Mouse (Mus musculus) lung, postnatal 0 days (tissue): ENCODE results near the gene Thsd7a. TPM values are rescaled to one million over a fixed set of nuclear protein-coding genes. Genes with fewer than 3 reads are reported as not detected.

Experiments used
- ATAC-seq: fragments of 200-750 bp; cut with Nextera tagmentation; 2 replicates; pipeline ENCODE4 v1.8.0; 2017; ENCODE audit warnings: moderate library complexity
- DNase-seq: peaks from one replicate; pipeline ENCODE4 v3.0.0-alpha.2; 2016; ENCODE audit warnings: low spot score
- H3K27ac ChIP-seq: fragments of 300-500 bp; sonication (generic); 2 replicates; pipeline ENCODE4 v1.5.1; 2014; ENCODE audit warnings: antibody characterized with exemption, mild to moderate bottlenecking, low read length, mixed read lengths
- H3K27me3 ChIP-seq: fragments of 300-500 bp; sonication (generic); replicated peaks from 2 replicates; pipeline ENCODE4 v1.6.1; 2014; ENCODE audit warnings: low read length, mixed read lengths; ENCODE audit not compliant: insufficient read depth
- H3K36me3 ChIP-seq: fragments of 300-500 bp; sonication (generic); 2 replicates; pipeline ENCODE4 v1.6.1; 2014; ENCODE audit warnings: low read length, mixed read lengths; ENCODE audit not compliant: insufficient read depth
- H3K4me1 ChIP-seq: fragments of 300-500 bp; sonication (generic); 2 replicates; pipeline ENCODE4 v1.6.1; 2014; ENCODE audit warnings: antibody characterized with exemption, low read depth, low read length, mixed read lengths; ENCODE audit not compliant: insufficient read depth
- H3K4me2 ChIP-seq: fragments of 300-500 bp; sonication (generic); replicated peaks from 2 replicates; pipeline ENCODE4 v1.6.1; 2014; ENCODE audit warnings: low read depth, mild to moderate bottlenecking, low read length, moderate library complexity, mixed read lengths
- H3K4me3 ChIP-seq: fragments of 300-500 bp; sonication (generic); 2 replicates; pipeline ENCODE4 v1.5.1; 2014; ENCODE audit warnings: low read depth, low read length
- H3K9ac ChIP-seq: fragments of 300-500 bp; sonication (generic); replicated peaks from 2 replicates; pipeline ENCODE4 v1.6.1; 2014; ENCODE audit warnings: low read depth, mild to moderate bottlenecking
- H3K9me3 ChIP-seq: fragments of 300-500 bp; sonication (generic); 2 replicates; pipeline ENCODE4 v1.6.1; 2016; ENCODE audit warnings: low read length, mixed read lengths
- CTCF ChIP-seq: IDR thresholded peaks from 2 replicates; pipeline ENCODE4 v1.5.1; 2016; ENCODE audit warnings: antibody characterized with exemption, mild to moderate bottlenecking
- EP300 ChIP-seq: IDR thresholded peaks from 2 replicates; pipeline ENCODE4 v1.6.1; 2016; ENCODE audit warnings: antibody characterized with exemption, mild to moderate bottlenecking, control low read depth
- WGBS: fragments of 180-500 bp; shearing (Covaris S2); extraction: QIAGEN DNeasy Blood & Tissue Kit; methylation state at CpG from one replicate; pipeline ENCODE4 v1.1.7; 2014; 5-methylcytosine and 5-hydroxymethylcytosine counted together
- polyA plus RNA-seq: library from polyadenylated mRNA; unstranded; fragments of >200 nt; fragmentation: Nextera tagmentation; extraction: Ambion mirVana; gene quantifications from 2 replicates; pipeline ENCODE4 v1.2.1, GENCODE M21; 2015

The Thsd7a gene
- polyA plus RNA-seq, 1 experiment from 2014 or later = 2.8 TPM

- Histone ChIP-seq H3K4me3 (no peak overlapping the region), H3K9me3 (no peaks in the 10 kb centered on the region), H3K4me2 (no peak overlapping the region), H3K4me1 (no peaks in the 10 kb centered on the region), H3K27ac (no peak overlapping the region), H3K36me3 (no peaks in the 10 kb centered on the region), H3K9ac (no peak overlapping the region), H3K27me3 (no peaks in the 10 kb centered on the region)
- ATAC-seq (no peak), DNase-seq (no peak)
- 67% methylated on average over 3 of the region's 3 CpGs for WGBS
- TF ChIP-seq CTCF (no peak), EP300 (no peak)
Measured at GRCm38 (mm10) chr6:12542496-12542895, 206.7 kb downstream of the Thsd7a start.

- no peak overlapping the region for H3K4me3 ChIP-seq
- no peak overlapping the region for H3K4me2 ChIP-seq
Measured at GRCm38 (mm10) chr6:12519121-12519520, 230.1 kb downstream of the Thsd7a start.

GRCm38 (mm10) chr6:12518283-12518903 lies 230.8 kb downstream of the Thsd7a start:
- ATAC-seq (no peak), DNase-seq (no peak)
- WGBS = 84% methylated on average over 9 of the region's 9 CpGs
- Histone ChIP-seq H3K27ac (no peak overlapping the region), H3K36me3 (no peaks in the 10 kb centered on the region), H3K4me2 (no peak overlapping the region), H3K4me3 (no peak overlapping the region), H3K4me1 (no peaks in the 10 kb centered on the region), H3K9ac (no peak overlapping the region), H3K27me3 (no peaks in the 10 kb centered on the region), H3K9me3 (no peaks in the 10 kb centered on the region)
- TF ChIP-seq EP300 (no peak), CTCF (no peak)

More at GRCm38 (mm10) chr6:12519121-12519520, 230.1 kb downstream of the Thsd7a start:
- no peak for TF ChIP-seq CTCF
- ATAC-seq (no peak), DNase-seq (no peak)
- Histone ChIP-seq H3K9me3 (no peaks in the 10 kb centered on the region), H3K4me1 (no peaks in the 10 kb centered on the region), H3K27me3 (no peaks in the 10 kb centered on the region), H3K36me3 (no peaks in the 10 kb centered on the region), H3K9ac (no peak overlapping the region), H3K27ac (no peak overlapping the region)

GRCm38 (mm10) chr6:12517726-12518125 lies 231.5 kb downstream of the Thsd7a start:
- no peak overlapping the region for H3K4me2 ChIP-seq
- no peak for TF ChIP-seq EP300
- TF ChIP-seq CTCF = no peak
- no peak for ATAC-seq
- H3K9me3 ChIP-seq = no peaks in the 10 kb centered on the region
- DNase-seq = no peak
- H3K36me3 ChIP-seq = no peaks in the 10 kb centered on the region
- H3K4me1 ChIP-seq = no peaks in the 10 kb centered on the region
- no peak overlapping the region for H3K9ac ChIP-seq
- no peak overlapping the region for H3K4me3 ChIP-seq
- no peak overlapping the region for H3K27ac ChIP-seq
- no peaks in the 10 kb centered on the region for H3K27me3 ChIP-seq

GRCm38 (mm10) chr6:12506877-12507276 lies 242.3 kb downstream of the Thsd7a start:
- no peak overlapping the region for H3K9ac ChIP-seq
- DNase-seq = peak; percentile 22
- TF ChIP-seq CTCF (no peak), EP300 (no peak)
- H3K27ac ChIP-seq = no peak overlapping the region
- no peaks in the 10 kb centered on the region for H3K36me3 ChIP-seq
- no peak for ATAC-seq
- H3K4me1 ChIP-seq = no peaks in the 10 kb centered on the region
- H3K27me3 ChIP-seq = no peaks in the 10 kb centered on the region
- no peaks in the 10 kb centered on the region for H3K9me3 ChIP-seq
- H3K4me2 ChIP-seq = no peak overlapping the region
- no peak overlapping the region for H3K4me3 ChIP-seq
- 61% methylated on average over 2 of the region's 2 CpGs for WGBS

- no peak overlapping the region for H3K4me3 ChIP-seq
- 76% methylated on average over 7 of the region's 7 CpGs for WGBS
- H3K4me1 ChIP-seq = no peaks in the 10 kb centered on the region
- TF ChIP-seq EP300 (no peak), CTCF (no peak)
- H3K9me3 ChIP-seq = no peaks in the 10 kb centered on the region
- no peak overlapping the region for H3K27ac ChIP-seq
- no peak overlapping the region for H3K4me2 ChIP-seq
- ATAC-seq = no peak
- no peak overlapping the region for H3K9ac ChIP-seq
- H3K27me3 ChIP-seq = no peaks in the 10 kb centered on the region
- H3K36me3 ChIP-seq = no peaks in the 10 kb centered on the region
- DNase-seq = no peak
Measured at GRCm38 (mm10) chr6:12503867-12504266, 245.3 kb downstream of the Thsd7a start.

- H3K4me2 ChIP-seq = no peak overlapping the region
- no peak overlapping the region for H3K4me3 ChIP-seq
- H3K27ac ChIP-seq = no peak overlapping the region
- TF ChIP-seq EP300 (no peak), CTCF (no peak)
- no peak for ATAC-seq
- no peak overlapping the region for H3K9ac ChIP-seq
- 77% methylated on average over 7 of the region's 7 CpGs for WGBS
- H3K4me1 ChIP-seq = no peaks in the 10 kb centered on the region
- no peak for DNase-seq
- no peaks in the 10 kb centered on the region for H3K36me3 ChIP-seq
- H3K27me3 ChIP-seq = no peaks in the 10 kb centered on the region
- no peaks in the 10 kb centered on the region for H3K9me3 ChIP-seq
Measured at GRCm38 (mm10) chr6:12500888-12501287, 248.3 kb downstream of the Thsd7a start.
